Mouse (Mus musculus) embryonic facial prominence, embryonic 15.5 days (tissue): ENCODE measurements at regions not wholly inside any gene's neighbourhood (a gene's known extent, or its start where the extent isn't known, plus 50 kb on each side); places are given as distances from the start of the nearest gene placed in this dataset.

Experiments
- ATAC-seq: fragments of 200-750 bp; cut with Nextera tagmentation; 2 replicates; pipeline ENCODE4 v1.8.0; 2017; ENCODE audit warnings: low read depth, moderate TSS enrichment; ENCODE audit not compliant: insufficient number of reproducible peaks, low FRiP score, low TSS enrichment
- H3K27ac ChIP-seq: fragments of 300-500 bp; sonication (generic); replicated peaks from 2 replicates; pipeline ENCODE4 v1.5.1; 2015; ENCODE audit warnings: mild to moderate bottlenecking, inconsistent platforms
- H3K27me3 ChIP-seq: fragments of 300-500 bp; sonication (generic); 2 replicates; pipeline ENCODE4 v1.6.1; 2015; ENCODE audit warnings: inconsistent platforms
- H3K36me3 ChIP-seq: fragments of 300-500 bp; sonication (generic); 2 replicates; pipeline ENCODE4 v1.6.1; 2015; ENCODE audit warnings: mild to moderate bottlenecking, inconsistent platforms
- H3K4me1 ChIP-seq: fragments of 300-500 bp; sonication (generic); 2 replicates; pipeline ENCODE4 v1.6.1; 2015; ENCODE audit warnings: inconsistent platforms
- H3K4me2 ChIP-seq: fragments of 300-500 bp; sonication (generic); replicated peaks from 2 replicates; pipeline ENCODE4 v1.6.1; 2015; ENCODE audit warnings: mild to moderate bottlenecking, inconsistent platforms
- H3K4me3 ChIP-seq: fragments of 300-500 bp; sonication (generic); replicated peaks from 2 replicates; pipeline ENCODE4 v1.5.1; 2015; ENCODE audit warnings: mild to moderate bottlenecking, inconsistent platforms
- H3K9ac ChIP-seq: fragments of 300-500 bp; sonication (generic); 2 replicates; pipeline ENCODE4 v1.6.1; 2015; ENCODE audit warnings: inconsistent platforms
- H3K9me3 ChIP-seq: fragments of 300-500 bp; sonication (generic); replicated peaks from 2 replicates; pipeline ENCODE4 v1.6.1; 2016; ENCODE audit warnings: inconsistent platforms
- WGBS: fragments of 180-500 bp; shearing (Covaris S2); methylation state at CpG from one replicate; pipeline ENCODE4 v1.1.7; 2015; 5-methylcytosine and 5-hydroxymethylcytosine counted together

DNA sequence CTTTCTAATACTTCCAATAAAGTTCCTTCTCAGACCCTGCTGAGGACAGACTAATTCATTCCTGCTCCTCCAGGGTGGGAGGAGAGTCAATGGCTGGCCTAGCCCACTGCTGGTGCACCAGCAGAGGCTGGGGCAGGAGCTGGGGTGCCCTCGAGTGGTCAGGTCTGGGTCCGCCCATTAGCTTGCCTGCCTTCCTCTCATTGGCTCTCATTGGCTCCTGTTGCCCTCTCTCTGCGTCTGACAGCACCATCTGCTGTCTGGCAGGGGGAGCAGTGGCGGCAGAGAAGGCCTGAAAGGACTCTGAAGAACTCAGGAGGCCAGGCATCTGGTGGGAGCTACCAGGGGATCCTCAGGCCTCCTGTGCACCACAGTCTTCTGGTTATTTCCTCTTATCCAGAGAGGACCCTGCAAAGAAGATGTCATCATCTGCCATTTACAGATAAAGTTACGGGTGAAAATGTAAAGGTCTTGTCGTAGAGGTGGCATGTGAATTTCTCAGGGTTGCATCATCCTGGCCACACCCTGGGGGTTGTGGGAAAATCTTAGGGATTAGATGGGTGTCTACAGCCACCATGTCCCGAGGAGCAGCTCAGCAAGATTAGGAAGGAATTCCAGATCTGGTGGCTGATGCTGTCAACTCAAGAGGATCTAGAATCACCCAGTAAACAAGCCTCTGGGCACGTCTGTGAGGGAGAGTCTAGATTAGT, 66.6 kb upstream of the Gli2 start:
- no peaks in the 10 kb centered on the region for H3K27me3 ChIP-seq
- H3K9ac ChIP-seq, result no peak overlapping the region
- WGBS, result 35% methylated on average over 8 of the region's 8 CpGs
- H3K9me3 ChIP-seq, result no peaks in the 10 kb centered on the region
- ATAC-seq, result no peak; the same call in 1 of the 2 replicates
- H3K36me3 ChIP-seq, result no peaks in the 10 kb centered on the region
- H3K4me1 ChIP-seq, result no peaks in the 10 kb centered on the region
- no peak overlapping the region for H3K4me3 ChIP-seq
- H3K27ac ChIP-seq, result no peak overlapping the region
- no peak overlapping the region for H3K4me2 ChIP-seq

DNA sequence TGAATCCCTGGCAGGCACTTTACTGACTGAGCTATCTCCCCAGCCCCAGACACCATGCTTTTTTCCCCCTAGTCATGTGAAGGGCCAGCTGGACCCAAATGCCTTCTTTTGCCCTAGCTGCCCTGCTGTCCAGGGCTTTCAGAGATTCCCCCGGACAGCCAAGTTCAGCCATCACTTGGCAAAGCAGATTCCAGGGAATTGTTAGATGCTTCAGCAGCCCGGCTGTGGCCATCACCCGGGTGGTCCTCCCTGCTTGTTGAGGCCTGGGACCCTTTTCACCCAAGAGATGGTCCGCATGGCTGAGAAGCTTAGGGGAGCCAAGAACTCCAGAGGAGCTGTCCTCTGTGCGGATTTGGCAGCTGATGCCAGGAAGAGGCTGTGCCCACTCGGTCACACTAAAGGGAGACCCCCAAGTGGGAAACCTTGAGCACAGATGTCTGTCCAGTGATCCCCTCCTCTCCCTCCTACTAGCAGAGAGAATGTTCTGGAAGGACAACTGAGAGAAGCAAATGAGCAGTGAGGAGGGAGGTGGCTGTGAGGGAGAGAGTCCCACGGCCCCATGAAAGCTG, 61.8 kb upstream of the Gli2 start:
- Histone ChIP-seq H3K27me3 (no peaks in the 10 kb centered on the region), H3K27ac (no peak overlapping the region)
- WGBS, result 78% methylated on average over 7 of the region's 7 CpGs

DNA sequence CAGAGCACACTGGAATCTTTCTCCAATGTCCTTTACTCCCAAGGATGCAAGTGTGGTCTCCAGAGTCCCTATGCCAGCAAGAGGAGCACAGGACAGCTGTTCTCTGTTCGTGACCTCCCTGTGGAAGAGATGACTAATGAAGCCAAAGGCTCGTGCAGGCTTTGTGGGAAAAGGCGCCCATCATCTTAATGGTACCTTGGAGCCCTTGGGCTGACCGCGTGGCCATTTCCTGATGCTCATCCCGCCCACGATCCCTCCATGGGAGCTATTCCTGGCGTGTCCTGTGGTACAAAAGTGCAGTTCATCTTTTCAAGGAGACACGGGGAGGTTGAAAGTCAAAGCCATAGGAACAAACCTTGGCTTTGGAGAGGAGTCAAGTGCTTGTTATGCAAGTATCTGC, 55.2 kb upstream of the Gli2 start:
- Histone ChIP-seq H3K36me3 (no peaks in the 10 kb centered on the region), H3K27me3 (no peaks in the 10 kb centered on the region), H3K4me2 (no peak overlapping the region), H3K9me3 (no peaks in the 10 kb centered on the region), H3K4me1 (no peaks in the 10 kb centered on the region), H3K9ac (no peak overlapping the region), H3K4me3 (no peak overlapping the region), H3K27ac (no peak overlapping the region)
- ATAC-seq, result no peak
- WGBS, result 80% methylated on average over 9 of the region's 9 CpGs

More for the DNA sequence above, 61.8 kb upstream of the Gli2 start:
- no peak overlapping the region for H3K4me2 ChIP-seq
- no peak for ATAC-seq
- H3K36me3 ChIP-seq, result no peaks in the 10 kb centered on the region
- H3K4me1 ChIP-seq, result no peaks in the 10 kb centered on the region
- H3K9ac ChIP-seq, result no peak overlapping the region
- H3K9me3 ChIP-seq, result no peaks in the 10 kb centered on the region
- no peak overlapping the region for H3K4me3 ChIP-seq

DNA sequence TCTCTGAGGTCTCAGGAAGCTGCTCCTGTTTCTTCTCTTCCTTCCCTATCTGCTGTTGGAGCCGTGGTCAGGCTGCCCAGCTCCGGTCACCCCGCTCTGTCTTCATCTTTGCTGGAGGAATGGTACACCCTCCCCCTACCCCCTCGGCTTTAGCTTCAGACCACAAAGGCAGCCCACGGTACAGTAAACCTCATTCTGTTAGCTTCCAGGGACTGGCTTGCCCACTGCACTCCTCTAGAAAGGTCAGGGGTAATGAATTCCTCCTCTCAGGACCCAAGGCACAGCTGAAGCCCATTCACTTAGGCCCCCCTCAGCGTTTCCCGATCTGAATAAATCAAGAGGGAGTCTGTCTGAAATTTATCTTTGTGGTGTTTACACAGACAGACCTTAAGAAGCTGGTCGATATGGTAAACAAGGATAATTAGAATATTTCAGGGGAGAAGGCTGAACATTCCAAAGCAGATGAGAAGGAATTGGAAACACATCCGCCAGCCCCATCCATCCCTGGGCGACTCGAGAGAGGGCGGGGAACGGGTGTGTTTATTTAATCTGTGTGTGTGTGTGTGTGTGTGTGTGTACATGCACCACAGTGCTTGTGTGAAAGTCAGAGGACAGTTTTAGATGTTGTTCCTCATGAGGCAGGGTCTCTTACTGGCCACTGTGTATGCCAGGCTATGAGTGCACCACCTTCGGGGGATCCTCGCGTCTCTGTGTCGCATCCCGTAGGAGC, 53.0 kb upstream of the Gli2 start:
- H3K4me1 ChIP-seq, result no peaks in the 10 kb centered on the region
- 54% methylated on average over 18 of the region's 18 CpGs for WGBS
- no peak overlapping the region for H3K4me3 ChIP-seq
- H3K4me2 ChIP-seq, result no peak overlapping the region
- H3K9ac ChIP-seq, result no peak overlapping the region
- no peaks in the 10 kb centered on the region for H3K27me3 ChIP-seq
- H3K36me3 ChIP-seq, result no peaks in the 10 kb centered on the region
- ATAC-seq, result no peak; the same call in 1 of the 2 replicates
- no peaks in the 10 kb centered on the region for H3K9me3 ChIP-seq
- no peak overlapping the region for H3K27ac ChIP-seq
